9 mouse cellular contexts compared by ENCODE assay signal in genomic region chr11:117349429-117350363, GRCm38 (mm10).
DNase-seq lines count a peak whose midpoint lies in the region; ATAC-seq and TF ChIP-seq lines count a peak whose summit lies in the region.
"Had no signal": no experiment of that assay in that cellular context is flagged by ENCODE, and none has a peak within 500 bp of the region (broad histone marks: within the 10 kb centered on the region; RNA-seq: fewer than 3 reads in every experiment).

No protein-coding gene starts in this region.

- no peaks in the 10 kb centered on the region for H3K9me3 ChIP-seq in heart, embryonic 13.5 days
- H3K9me3 ChIP-seq in CH12.LX (replicated peaks; ENCODE audit: low read length), result peaks cover 6% of the 10 kb centered on the region
- no peaks in the 10 kb centered on the region for H3K9me3 ChIP-seq in hindbrain, embryonic 14.5 days (ENCODE audit: control insufficient read depth, low read length)

- peak overlapping the region; percentile 58 for H3K27ac ChIP-seq in heart, embryonic 13.5 days (replicated peaks)
- H3K27ac ChIP-seq in CH12.LX (ENCODE audit: insufficient read depth, low read depth), result peak overlapping the region; percentile 95
- peak overlapping the region; percentile 28; the same call in 1 of the 2 replicates for H3K27ac ChIP-seq in hindbrain, embryonic 14.5 days

- peak; percentile 95 for TF ChIP-seq EP300 in CH12.LX (IDR thresholded peaks at IDR 0.05; ENCODE audit: low read length)

- intact Hi-C loops in heart, postnatal 14 days (cut with DNase I), result no loop called here

- no peak for TF ChIP-seq CTCF in CH12.LX (conservative IDR thresholded peaks at IDR 0.05 in 1 of 2, IDR thresholded peaks at IDR 0.05 in 1 of 2; ENCODE audit: low read depth in 2 of 2, low read length in 2 of 2)

- in situ Hi-C loops in CH12.LX (cut with MboI; ENCODE audit: low pct_ligation_motif_present, low pct_unique_long_range_greater_than_20kb, low sequenced_read_pairs), result no loop called here

- peaks cover 62% of the 10 kb centered on the region for H3K4me1 ChIP-seq in heart, embryonic 13.5 days
- H3K4me1 ChIP-seq in CH12.LX (ENCODE audit: control insufficient read depth in 1 of 2, insufficient read depth in 2 of 2), result peaks cover 62 to 96% of the 10 kb centered on the region in 2 experiments
- peaks cover 61% of the 10 kb centered on the region for H3K4me1 ChIP-seq in hindbrain, embryonic 14.5 days (replicated peaks; ENCODE audit: control insufficient read depth, insufficient read depth, low read length)

- peak overlapping the region; percentile 52 for H3K9ac ChIP-seq in heart, embryonic 13.5 days
- H3K9ac ChIP-seq in CH12.LX (ENCODE audit: insufficient read depth, low read depth), result peak overlapping the region; percentile 62
- peak overlapping the region; percentile 9; the same call in 1 of the 2 replicates for H3K9ac ChIP-seq in hindbrain, embryonic 14.5 days

- peak; percentile 50; the same call in 1 of the 2 replicates for TF ChIP-seq POLR2A in CH12.LX (IDR thresholded peaks at IDR 0.05; ENCODE audit: low read depth, low read length)

- no peaks in the 10 kb centered on the region for H3K27me3 ChIP-seq in heart, embryonic 13.5 days (replicated peaks)
- no peaks in the 10 kb centered on the region for H3K27me3 ChIP-seq in CH12.LX (replicated peaks)
- no peaks in the 10 kb centered on the region for H3K27me3 ChIP-seq in hindbrain, embryonic 14.5 days (ENCODE audit: control insufficient read depth, insufficient read depth, low read length)
- H3K27me3 ChIP-seq: Patski had no signal

- DNase-seq in heart, postnatal 14 days, result no peak
- peak; percentile 87 for DNase-seq in CH12.LX (ENCODE audit: extremely low read depth)
- DNase-seq in hindbrain, embryonic 14.5 days (ENCODE audit: low spot score), result no peak
- DNase-seq in cerebellum, adult 18-20 months, result no peak
- DNase-seq in gastrocnemius, postnatal 10 days, result no peak
- DNase-seq in ovary, postnatal 14 days (ENCODE audit: low spot score), result no peak

- no peak overlapping the region for H3K4me3 ChIP-seq in heart, embryonic 13.5 days
- H3K4me3 ChIP-seq in CH12.LX (replicated peaks in 1 of 3; ENCODE audit: low read depth in 2 of 3, low read length in 2 of 3, poor library complexity in 1 of 3), result peak overlapping the region in 2 of 3 experiments; percentile 9 to 15
- H3K4me3 ChIP-seq in hindbrain, embryonic 14.5 days (replicated peaks; ENCODE audit: low read length), result no peak overlapping the region

- dilution Hi-C loops in CH12.LX (cut with MboI; ENCODE audit: extremely low pct_ligation_motif_present, extremely low pct_unique_long_range_greater_than_20kb, low sequenced_read_pairs), result loop anchor here (25.0 kb wide), 1 partner anchor 112 kb away; no protein-coding TSS in a partner anchor

- 43% methylated on average over 20 of the region's 20 CpGs for WGBS in heart, embryonic 13.5 days
- 30% methylated on average over 20 of the region's 20 CpGs for WGBS in hindbrain, embryonic 14.5 days

- ATAC-seq in heart, embryonic 13.5 days (ENCODE audit: extremely low read depth, insufficient number of reproducible peaks, low FRiP score, low TSS enrichment), result no peak
- no peak for ATAC-seq in hindbrain, embryonic 14.5 days (ENCODE audit: low FRiP score)
- ATAC-seq in monocyte, adult 5-6 weeks (replicated peaks; ENCODE audit: insufficient number of reproducible peaks, low FRiP score, low TSS enrichment, poor library complexity, severe bottlenecking), result 0 out of 2 replicates have a peak, but pooled peaks have one; percentile 19
- ATAC-seq: Patski had no signal

- H3K4me2 ChIP-seq in heart, embryonic 13.5 days, result 0 out of 2 replicates have a peak overlapping the region, but pooled peaks have one; percentile 7
- peak overlapping the region; percentile 89 for H3K4me2 ChIP-seq in CH12.LX (ENCODE audit: insufficient read depth, low read depth, poor library complexity, severe bottlenecking)
- H3K4me2 ChIP-seq in hindbrain, embryonic 14.5 days (replicated peaks), result no peak overlapping the region

- H3K79me2 ChIP-seq in CH12.LX (replicated peaks; ENCODE audit: control insufficient read depth, extremely low read depth, insufficient read depth, poor library complexity, severe bottlenecking), result peaks cover 25% of the 10 kb centered on the region

- H3K36me3 ChIP-seq in heart, embryonic 13.5 days, result peaks cover 35% of the 10 kb centered on the region
- H3K36me3 ChIP-seq in CH12.LX (replicated peaks in 1 of 2; ENCODE audit: control insufficient read depth in 1 of 2, insufficient read depth in 1 of 2, low read length in 1 of 2), result peaks cover 34 to 46% of the 10 kb centered on the region in 2 experiments
- H3K36me3 ChIP-seq in hindbrain, embryonic 14.5 days (replicated peaks; ENCODE audit: control insufficient read depth, insufficient read depth), result peaks cover 36% of the 10 kb centered on the region

- no peak; the same call in 1 of the 2 replicates for TF ChIP-seq RAD21 in CH12.LX (IDR thresholded peaks at IDR 0.05; ENCODE audit: low read depth, low read length)

TF ChIP-seq in CH12.LX, 34 proteins besides CTCF, POLR2A, EP300 and RAD21:
- TF ChIP-seq MAZ (IDR thresholded peaks at IDR 0.05; ENCODE audit: low read depth, low read length) (peak; percentile 93; the same call in 1 of the 2 replicates), SMC3 (IDR thresholded peaks at IDR 0.05; ENCODE audit: low read depth, low read length) (peak; percentile 29; the same call in 1 of the 2 replicates), UBTF (IDR thresholded peaks at IDR 0.05; ENCODE audit: low read depth, low read length) (peak; percentile 51), ZKSCAN1 (IDR thresholded peaks at IDR 0.05; ENCODE audit: borderline replicate concordance, low read depth, low read length) (no peak), ZMIZ1 (IDR thresholded peaks at IDR 0.05; ENCODE audit: low read depth, low read length) (peak; percentile 60; the same call in 1 of the 2 replicates), GABPA (IDR thresholded peaks at IDR 0.05; ENCODE audit: insufficient replicate concordance, low read depth, low read length) (no peak), IRF4 (IDR thresholded peaks at IDR 0.05; ENCODE audit: low read depth, low read length) (peak; percentile 85), USF2 (conservative IDR thresholded peaks at IDR 0.05; ENCODE audit: low read depth, low read length) (0 out of 2 replicates have a peak, but pooled peaks have one; percentile 13), NELFE (IDR thresholded peaks at IDR 0.05; ENCODE audit: low read depth, low read length) (no peak), NRF1 (IDR thresholded peaks at IDR 0.05; ENCODE audit: low read depth, low read length) (0 out of 2 replicates have a peak, but pooled peaks have one; percentile 48), HCFC1 (IDR thresholded peaks at IDR 0.05; ENCODE audit: low read depth, low read length) (no peak; the same call in 1 of the 2 replicates), JUND (conservative IDR thresholded peaks at IDR 0.05; ENCODE audit: low read depth, low read length) (no peak), JUN (IDR thresholded peaks at IDR 0.05; ENCODE audit: insufficient read depth, low read depth, low read length) (no peak; the same call in 1 of the 2 replicates), ETS1 (conservative IDR thresholded peaks at IDR 0.05; ENCODE audit: low read depth, low read length) (peak; percentile 97), MAFK (IDR thresholded peaks at IDR 0.05; ENCODE audit: insufficient replicate concordance, low read length) (0 out of 2 replicates have a peak, but pooled peaks have one; percentile 69), MAX (IDR thresholded peaks at IDR 0.05; ENCODE audit: low read length) (peak; percentile 80), KAT2A (IDR thresholded peaks at IDR 0.05; ENCODE audit: insufficient replicate concordance, low read length) (0 out of 2 replicates have a peak, but pooled peaks have one; percentile 20), MEF2A (IDR thresholded peaks at IDR 0.05; ENCODE audit: borderline replicate concordance, low read depth, low read length) (peak; percentile 90), CHD2 (IDR thresholded peaks at IDR 0.05; ENCODE audit: low read length) (peak; percentile 85), SIN3A (IDR thresholded peaks at IDR 0.05; ENCODE audit: low read length) (peak; percentile 78), USF1 (IDR thresholded peaks at IDR 0.05; ENCODE audit: low read depth, low read length) (peak; percentile 25; the same call in 1 of the 2 replicates), ZNF384 (IDR thresholded peaks at IDR 0.05; ENCODE audit: low read depth, low read length) (no peak), MXI1 (IDR thresholded peaks at IDR 0.05; ENCODE audit: low read depth, low read length) (peak; percentile 61), ZC3H11A (IDR thresholded peaks at IDR 0.05; ENCODE audit: low read depth, low read length) (no peak), POLR2AphosphoS2 (IDR thresholded peaks at IDR 0.05; ENCODE audit: low read depth, low read length) (no peak), CHD1 (IDR thresholded peaks at IDR 0.05; ENCODE audit: low read depth, low read length) (0 out of 2 replicates have a peak, but pooled peaks have one; percentile 54), TCF12 (IDR thresholded peaks at IDR 0.05; ENCODE audit: low read depth, low read length) (peak; percentile 99), PAX5 (IDR thresholded peaks at IDR 0.05; ENCODE audit: low read length) (no peak), RCOR1 (conservative IDR thresholded peaks at IDR 0.05; ENCODE audit: low read depth, low read length) (peak; percentile 92), TBP (conservative IDR thresholded peaks at IDR 0.05; ENCODE audit: low read depth, low read length) (0 out of 2 replicates have a peak, but pooled peaks have one; percentile 15), E2F4 (IDR thresholded peaks at IDR 0.05; ENCODE audit: insufficient replicate concordance, low read depth, low read length) (no peak), BHLHE40 (IDR thresholded peaks at IDR 0.05; ENCODE audit: low read depth, low read length) (peak; percentile 100), MYC (IDR thresholded peaks at IDR 0.05; ENCODE audit: low read depth, low read length) (peak; percentile 93), ELF1 (IDR thresholded peaks at IDR 0.05; ENCODE audit: low read depth, low read length) (peak; percentile 62)

Comparison
In these comparisons a context has a peak if more than half of its experiments do, and no peak if none do; other contexts are left out.
1. H3K27ac ChIP-seq: peak in every context shown above with its lines; median percentile 95 in CH12.LX; 58 in heart, embryonic 13.5 days; 28 in hindbrain, embryonic 14.5 days.
2. H3K4me3 ChIP-seq: peak in CH12.LX (2 of 3); none in heart, embryonic 13.5 days (single experiment) and hindbrain, embryonic 14.5 days (single experiment).
3. H3K9ac ChIP-seq: peak in every context shown above with its lines; median percentile 62 in CH12.LX; 52 in heart, embryonic 13.5 days; 9 in hindbrain, embryonic 14.5 days.